Mouse (Mus musculus) gastrocnemius, adult 2 months (tissue): ENCODE measurements around the gene Gm3336. TPM values are rescaled to one million over a fixed set of nuclear protein-coding genes. Genes with fewer than 3 reads are reported as not detected.
A peak's percentile ranks its signal among the peaks of the same experiment; 100 is the strongest.

Experiments used
- DNase-seq: peaks from one replicate; pipeline ENCODE4 v3.0.0; 2022
- H3K27ac ChIP-seq: fragments of 200-600 bp; 2 replicates; pipeline ENCODE4 v1.8.1; 2022; ENCODE audit warnings: mild to moderate bottlenecking
- H3K4me3 ChIP-seq: fragments of 200-600 bp; 2 replicates; pipeline ENCODE4 v1.8.1; 2022; ENCODE audit warnings: mild to moderate bottlenecking, moderate library complexity
- CTCF ChIP-seq: fragments of 200-600 bp; IDR thresholded peaks from 2 replicates; pipeline ENCODE4 v1.8.1; 2022; ENCODE audit warnings: antibody characterized with exemption, mild to moderate bottlenecking, moderate library complexity
- intact Hi-C: fragments of 180-260 bp; cut with DNase I; formaldehyde crosslinking; loops from one replicate; pipeline ENCODE4 v1.15.1; 2025
- total RNA-seq, 2 experiments: library from RNA; stranded (reverse); gene quantifications; 2 replicates each; pipeline ENCODE4 v1.2.3; 2021

Gm3336 gene
- total RNA-seq, 2 experiments from 2014 or later = not detected

- intact Hi-C loops = no loop called here
- Histone ChIP-seq H3K4me3 (peak overlapping the region; percentile 95), H3K27ac (peak overlapping the region; percentile 100)
- DNase-seq = no peak
- no peak for TF ChIP-seq CTCF
Observed at GRCm38 (mm10) chr8:70697366-70698250, 20.7 kb upstream of the Gm3336 start.

- Histone ChIP-seq H3K27ac (peak within 1 kb of the TSS; percentile 100), H3K4me3 (peak within 1 kb of the TSS; percentile 95)
- DNase-seq = peak; percentile 100
- no peak for TF ChIP-seq CTCF
- intact Hi-C loops = no loop called here
Observed at GRCm38 (mm10) chr8:70698310-70699109, 19.8 kb upstream of the Gm3336 start, which contains the start of gene Jund. Gene Jund (plus strand): TSS chr8:70698949.

- H3K4me3 ChIP-seq = peak overlapping the region; percentile 95
- peak; percentile 18; the same call in 1 of the 2 replicates for TF ChIP-seq CTCF
- H3K27ac ChIP-seq = peak overlapping the region; percentile 100
- peak; percentile 75 for DNase-seq
- intact Hi-C loops = no loop called here
Observed at GRCm38 (mm10) chr8:70699116-70699833, 19.1 kb upstream of the Gm3336 start.

- intact Hi-C loops = loop anchor here (1.0 to 5.0 kb wide), 2 partner anchors 27 to 73 kb away; partner anchors contain the start of gene Lsm4
- peak; percentile 92 for DNase-seq
- Histone ChIP-seq H3K4me3 (peak overlapping the region; percentile 95), H3K27ac (peak overlapping the region; percentile 100)
- no peak for TF ChIP-seq CTCF
Observed at GRCm38 (mm10) chr8:70699834-70700554, 18.3 kb upstream of the Gm3336 start.

DNA sequence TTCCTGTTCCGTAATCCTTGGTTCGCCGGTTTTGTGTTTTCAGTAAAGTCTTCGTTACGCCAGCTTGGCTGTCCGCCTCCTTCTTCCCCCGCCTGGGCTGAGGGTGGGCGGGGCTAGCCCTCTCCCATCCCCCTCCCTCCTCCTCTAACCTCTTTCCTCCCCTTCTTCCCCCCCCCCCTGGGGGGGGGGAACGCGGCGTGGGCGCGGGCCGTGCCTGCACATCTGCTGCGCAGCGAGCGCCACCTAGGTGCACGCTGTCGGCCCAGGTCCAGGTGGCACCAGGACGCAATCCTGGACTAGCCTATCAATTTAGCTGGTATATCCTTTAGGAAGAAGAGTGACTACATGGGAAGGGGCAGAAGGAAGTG is 17.8 kb upstream of the Gm3336 start:
- intact Hi-C loops = loop anchor here (1.0 to 5.0 kb wide), 2 partner anchors 27 to 73 kb away; partner anchors contain the start of gene Lsm4

DNA sequence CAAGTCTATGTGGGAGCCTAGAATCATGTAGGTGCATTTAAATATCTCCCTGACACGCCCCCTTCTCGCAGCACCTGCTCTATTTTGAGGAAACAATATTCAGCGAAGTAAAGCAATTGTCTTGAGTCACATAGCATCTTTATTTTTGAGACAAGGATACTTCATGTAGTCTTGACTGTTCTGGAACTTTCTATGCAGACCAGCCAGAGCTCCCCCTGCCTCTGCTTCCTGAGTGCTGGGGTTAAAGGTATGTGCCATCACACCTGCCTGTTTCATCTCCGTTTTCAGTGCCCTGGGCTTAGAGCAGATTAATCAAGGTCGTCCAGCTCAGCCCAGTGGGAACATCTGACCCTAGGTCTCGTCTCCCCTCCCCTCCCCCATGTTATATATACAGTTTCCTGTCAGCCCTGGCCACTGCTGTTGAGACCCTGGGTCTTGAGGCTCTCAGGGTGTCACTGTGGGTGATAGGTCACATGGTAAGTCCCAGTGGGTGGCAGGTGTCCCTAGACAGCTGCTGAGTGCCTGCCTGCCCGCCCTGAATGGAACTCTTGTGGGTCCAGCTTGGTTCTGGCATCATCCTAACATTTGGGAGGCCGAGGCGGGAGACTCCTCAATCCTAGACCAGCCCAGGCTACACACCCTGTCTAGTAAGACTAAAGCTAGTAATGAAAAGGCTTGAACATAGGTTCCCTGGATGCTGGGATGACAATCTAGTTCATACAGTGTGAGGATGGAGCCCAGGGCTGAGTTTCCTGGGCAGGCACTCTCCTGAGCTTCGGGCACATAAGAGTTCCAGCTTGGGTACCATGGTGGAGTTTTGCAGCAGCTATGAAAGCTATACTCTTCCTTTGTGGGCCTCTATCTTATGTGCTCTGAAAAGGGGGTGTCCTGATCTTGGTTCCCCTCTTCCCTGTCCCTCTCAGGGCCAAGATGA is 17.0 kb upstream of the Gm3336 start:
- peak overlapping the region; percentile 100 for H3K27ac ChIP-seq
- peak overlapping the region; percentile 95 for H3K4me3 ChIP-seq
- DNase-seq = no peak
- intact Hi-C loops = loop anchor here (5.0 kb wide), 1 partner anchor 74 kb away; no protein-coding TSS in a partner anchor
- no peak for TF ChIP-seq CTCF

More for the DNA sequence above, 17.8 kb upstream of the Gm3336 start:
- H3K4me3 ChIP-seq = peak overlapping the region; percentile 95
- TF ChIP-seq CTCF = peak; percentile 89
- peak; percentile 95 for DNase-seq
- peak overlapping the region; percentile 100 for H3K27ac ChIP-seq

GRCm38 (mm10) chr8:70701982-70702841 is 16.1 kb upstream of the Gm3336 start:
- DNase-seq = no peak
- H3K27ac ChIP-seq = peak overlapping the region; percentile 100
- no peak for TF ChIP-seq CTCF
- intact Hi-C loops = loop anchor here (5.0 kb wide), 1 partner anchor 75 kb away; no protein-coding TSS in a partner anchor
- peak overlapping the region; percentile 2 for H3K4me3 ChIP-seq

DNA sequence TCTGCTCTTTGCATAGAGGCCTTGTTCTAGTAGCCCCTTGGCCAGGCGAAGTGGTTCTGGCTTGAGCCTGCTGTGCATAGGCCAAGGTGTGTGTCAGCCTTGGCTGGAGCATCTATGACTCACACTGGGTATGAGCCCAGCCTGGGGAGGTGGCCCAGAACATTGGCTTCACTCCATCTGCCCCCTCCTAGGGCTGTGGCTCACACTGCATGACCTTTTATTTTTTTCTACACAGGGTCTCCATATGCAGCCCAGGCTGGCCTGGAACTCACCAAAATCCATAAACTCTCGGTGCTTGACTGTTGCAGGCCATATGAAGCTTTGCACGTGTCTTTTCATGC is 15.5 kb upstream of the Gm3336 start:
- TF ChIP-seq CTCF = no peak
- intact Hi-C loops = loop anchor here (5.0 kb wide), 1 partner anchor 76 kb away; no protein-coding TSS in a partner anchor
- H3K27ac ChIP-seq = peak overlapping the region; percentile 100
- peak; percentile 90 for DNase-seq
- H3K4me3 ChIP-seq = peak overlapping the region; percentile 2; the same call in 1 of the 2 replicates

DNA sequence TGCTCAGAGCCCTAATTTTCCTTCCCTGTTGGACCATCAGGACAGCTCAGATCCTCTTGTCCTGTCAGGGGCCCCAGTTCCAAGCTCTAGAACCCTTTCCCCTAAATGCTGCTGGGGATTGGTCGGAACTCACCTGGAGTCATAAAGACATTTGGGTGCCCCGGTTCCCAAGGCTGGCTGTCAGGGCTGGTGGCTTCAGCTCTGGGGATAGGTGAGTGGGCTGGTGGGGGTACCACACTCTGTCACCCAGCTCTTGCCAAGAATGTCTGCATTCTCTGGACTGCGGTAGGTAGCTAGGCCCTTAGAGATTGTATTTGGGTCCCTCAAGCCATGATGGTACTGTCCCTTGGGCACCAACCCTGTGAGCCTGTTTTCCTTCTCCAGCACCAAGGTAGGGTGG is 15.1 kb upstream of the Gm3336 start, which contains the start of gene Iqcn:
TSS of gene Iqcn (plus strand) at position 171 of the 400 bp plus-strand sequence.
- Histone ChIP-seq H3K4me3 (peak within 1 kb of the TSS; percentile 2; the same call in 1 of the 2 replicates), H3K27ac (peak within 1 kb of the TSS; percentile 100)
- no peak for TF ChIP-seq CTCF
- DNase-seq = no peak
- intact Hi-C loops = loop anchor here (5.0 kb wide), 1 partner anchor 76 kb away; no protein-coding TSS in a partner anchor
